Mouse (Mus musculus) heart, embryonic 15.5 days (tissue): Measurements from ENCODE around the gene Erg. TPM values are rescaled to one million over a fixed set of nuclear protein-coding genes. Genes with fewer than 3 reads are reported as not detected.

Experiments
- ATAC-seq: fragments of 200-750 bp; cut with Nextera tagmentation; replicated peaks from 2 replicates; pipeline ENCODE4 v1.8.0; 2017; ENCODE audit warnings: low read depth, moderate TSS enrichment; ENCODE audit not compliant: insufficient number of reproducible peaks, insufficient read depth, low FRiP score
- H3K27ac ChIP-seq: fragments of 300-500 bp; sonication (generic); 2 replicates; pipeline ENCODE4 v1.5.1; 2015; ENCODE audit warnings: mild to moderate bottlenecking, inconsistent platforms
- H3K27me3 ChIP-seq: fragments of 300-500 bp; sonication (generic); 2 replicates; pipeline ENCODE4 v1.6.1; 2015; ENCODE audit warnings: inconsistent platforms
- H3K36me3 ChIP-seq: fragments of 300-500 bp; sonication (generic); 2 replicates; pipeline ENCODE4 v1.6.1; 2015; ENCODE audit warnings: mild to moderate bottlenecking, inconsistent platforms
- H3K4me1 ChIP-seq: fragments of 300-500 bp; sonication (generic); replicated peaks from 2 replicates; pipeline ENCODE4 v1.6.1; 2015; ENCODE audit warnings: inconsistent platforms
- H3K4me2 ChIP-seq: fragments of 300-500 bp; sonication (generic); 2 replicates; pipeline ENCODE4 v1.6.1; 2015; ENCODE audit warnings: inconsistent platforms, mild to moderate bottlenecking, moderate library complexity
- H3K4me3 ChIP-seq: fragments of 300-500 bp; sonication (generic); 2 replicates; pipeline ENCODE4 v1.5.1; 2015; ENCODE audit warnings: mild to moderate bottlenecking, inconsistent platforms
- H3K9ac ChIP-seq: fragments of 300-500 bp; sonication (generic); 2 replicates; pipeline ENCODE4 v1.6.1; 2015; ENCODE audit warnings: mild to moderate bottlenecking, inconsistent platforms
- H3K9me3 ChIP-seq: fragments of 300-500 bp; sonication (generic); replicated peaks from 2 replicates; pipeline ENCODE4 v1.6.1; 2016; ENCODE audit warnings: inconsistent platforms
- WGBS: fragments of 180-500 bp; shearing (Covaris S2); methylation state at CpG from one replicate; pipeline ENCODE4 v1.1.7; 2015; ENCODE audit warnings: mixed read lengths; 5-methylcytosine and 5-hydroxymethylcytosine counted together
- polyA plus RNA-seq: library from polyadenylated mRNA; unstranded; fragments of >200 nt; fragmentation: Nextera tagmentation; extraction: Ambion mirVana; gene quantifications from 2 replicates; pipeline ENCODE4 v1.2.1, GENCODE M21; 2015

The Erg gene
- polyA plus RNA-seq, 1 experiment from 2014 or later: 5.4 TPM

- Histone ChIP-seq H3K4me3 (peak overlapping the region; percentile 45), H3K27ac (peak overlapping the region; percentile 37; the same call in 1 of the 2 replicates), H3K27me3 (no peaks in the 10 kb centered on the region), H3K9ac (peak overlapping the region; percentile 47), H3K4me2 (peak overlapping the region; percentile 50), H3K36me3 (no peaks in the 10 kb centered on the region), H3K9me3 (no peaks in the 10 kb centered on the region), H3K4me1 (no peaks in the 10 kb centered on the region)
- WGBS: 67% methylated on average over 3 of the region's 3 CpGs
- no peak for ATAC-seq
Observed at GRCm38 (mm10) chr16:95457006-95457405, 129.4 kb downstream of the Erg start.

- no peaks in the 10 kb centered on the region for H3K27me3 ChIP-seq
- no peak for ATAC-seq
- H3K27ac ChIP-seq: peak overlapping the region; percentile 18; the same call in 1 of the 2 replicates
- peak overlapping the region; percentile 14; the same call in 1 of the 2 replicates for H3K9ac ChIP-seq
- no peaks in the 10 kb centered on the region for H3K9me3 ChIP-seq
- WGBS: 72% methylated on average over 8 of the region's 8 CpGs
- H3K36me3 ChIP-seq: no peaks in the 10 kb centered on the region
- H3K4me3 ChIP-seq: peak overlapping the region; percentile 45
- no peaks in the 10 kb centered on the region; the same call in 1 of the 2 replicates for H3K4me1 ChIP-seq
- peak overlapping the region; percentile 50 for H3K4me2 ChIP-seq
Observed at GRCm38 (mm10) chr16:95455896-95456295, 130.5 kb downstream of the Erg start.

- Histone ChIP-seq H3K9ac (0 out of 2 replicates have a peak overlapping the region, but pooled peaks have one; percentile 14), H3K27ac (0 out of 2 replicates have a peak overlapping the region, but pooled peaks have one; percentile 18), H3K4me3 (peak overlapping the region; percentile 45), H3K4me1 (no peaks in the 10 kb centered on the region; the same call in 1 of the 2 replicates), H3K9me3 (no peaks in the 10 kb centered on the region), H3K27me3 (no peaks in the 10 kb centered on the region), H3K4me2 (peak overlapping the region; percentile 50), H3K36me3 (no peaks in the 10 kb centered on the region)
- no peak for ATAC-seq
- 78% methylated on average over 5 of the region's 5 CpGs for WGBS
Observed at GRCm38 (mm10) chr16:95455461-95455860, 130.9 kb downstream of the Erg start.

- no peaks in the 10 kb centered on the region for H3K9me3 ChIP-seq
- H3K27me3 ChIP-seq: no peaks in the 10 kb centered on the region
- H3K4me3 ChIP-seq: no peak overlapping the region
- H3K36me3 ChIP-seq: no peaks in the 10 kb centered on the region
- peaks cover 8% of the 10 kb centered on the region for H3K4me1 ChIP-seq
- WGBS: 67% methylated on average over 8 of the region's 8 CpGs
- H3K9ac ChIP-seq: no peak overlapping the region
- no peak for ATAC-seq
- H3K27ac ChIP-seq: 0 out of 2 replicates have a peak overlapping the region, but pooled peaks have one; percentile 11
- peak overlapping the region; percentile 8; the same call in 1 of the 2 replicates for H3K4me2 ChIP-seq
Observed at GRCm38 (mm10) chr16:95452411-95452810, 134.0 kb downstream of the Erg start.

GRCm38 (mm10) chr16:95449361-95449725 lies 137.1 kb downstream of the Erg start:
- 47% methylated on average over 5 of the region's 5 CpGs for WGBS
- H3K9me3 ChIP-seq: no peaks in the 10 kb centered on the region
- no peak for ATAC-seq
- H3K27ac ChIP-seq: peak overlapping the region; percentile 45; the same call in 1 of the 2 replicates
- no peak overlapping the region for H3K9ac ChIP-seq
- no peaks in the 10 kb centered on the region for H3K36me3 ChIP-seq
- H3K27me3 ChIP-seq: no peaks in the 10 kb centered on the region
- H3K4me2 ChIP-seq: no peak overlapping the region
- H3K4me1 ChIP-seq: peaks cover 8% of the 10 kb centered on the region
- no peak overlapping the region for H3K4me3 ChIP-seq

GRCm38 (mm10) chr16:95448643-95449360 lies 137.6 kb downstream of the Erg start:
- WGBS: 68% methylated on average over 9 of the region's 9 CpGs

GRCm38 (mm10) chr16:95447896-95448295 lies 138.5 kb downstream of the Erg start:
- ATAC-seq: no peak
- no peak overlapping the region for H3K4me2 ChIP-seq
- no peaks in the 10 kb centered on the region for H3K27me3 ChIP-seq
- no peaks in the 10 kb centered on the region for H3K9me3 ChIP-seq
- H3K36me3 ChIP-seq: no peaks in the 10 kb centered on the region
- H3K9ac ChIP-seq: no peak overlapping the region
- 68% methylated on average over 4 of the region's 4 CpGs for WGBS
- H3K27ac ChIP-seq: no peak overlapping the region
- H3K4me3 ChIP-seq: no peak overlapping the region
- H3K4me1 ChIP-seq: peaks cover 8% of the 10 kb centered on the region

More at GRCm38 (mm10) chr16:95448643-95449360, 137.6 kb downstream of the Erg start:
- peak overlapping the region; percentile 45 for H3K27ac ChIP-seq
- H3K36me3 ChIP-seq: no peaks in the 10 kb centered on the region
- H3K4me2 ChIP-seq: no peak overlapping the region
- H3K4me1 ChIP-seq: peaks cover 8% of the 10 kb centered on the region
- no peak for ATAC-seq
- H3K9me3 ChIP-seq: no peaks in the 10 kb centered on the region
- no peak overlapping the region for H3K9ac ChIP-seq
- H3K27me3 ChIP-seq: no peaks in the 10 kb centered on the region
- no peak overlapping the region for H3K4me3 ChIP-seq

- no peaks in the 10 kb centered on the region for H3K27me3 ChIP-seq
- no peak overlapping the region for H3K27ac ChIP-seq
- 58% methylated on average over 2 of the region's 2 CpGs for WGBS
- no peaks in the 10 kb centered on the region for H3K36me3 ChIP-seq
- no peak overlapping the region for H3K9ac ChIP-seq
- H3K4me1 ChIP-seq: peaks cover 15% of the 10 kb centered on the region
- no peak overlapping the region for H3K4me2 ChIP-seq
- H3K9me3 ChIP-seq: no peaks in the 10 kb centered on the region
- ATAC-seq: no peak
- no peak overlapping the region for H3K4me3 ChIP-seq
Observed at GRCm38 (mm10) chr16:95446368-95446767, 140.0 kb downstream of the Erg start.

- Histone ChIP-seq H3K27ac (no peak overlapping the region), H3K36me3 (no peaks in the 10 kb centered on the region), H3K4me2 (no peak overlapping the region), H3K4me3 (no peak overlapping the region), H3K27me3 (no peaks in the 10 kb centered on the region), H3K4me1 (peaks cover 44% of the 10 kb centered on the region), H3K9ac (no peak overlapping the region), H3K9me3 (no peaks in the 10 kb centered on the region)
- no peak for ATAC-seq
- WGBS: 52% methylated on average over 4 of the region's 4 CpGs
Observed at GRCm38 (mm10) chr16:95442023-95442422, 144.4 kb downstream of the Erg start.

GRCm38 (mm10) chr16:95441179-95441578 lies 145.2 kb downstream of the Erg start:
- H3K4me3 ChIP-seq: no peak overlapping the region
- no peaks in the 10 kb centered on the region for H3K36me3 ChIP-seq
- no peaks in the 10 kb centered on the region for H3K9me3 ChIP-seq
- peaks cover 44% of the 10 kb centered on the region for H3K4me1 ChIP-seq
- no peak overlapping the region for H3K27ac ChIP-seq
- no peak for ATAC-seq
- H3K27me3 ChIP-seq: no peaks in the 10 kb centered on the region
- H3K9ac ChIP-seq: no peak overlapping the region
- 24% methylated on average over 7 of the region's 7 CpGs for WGBS
- no peak overlapping the region for H3K4me2 ChIP-seq

GRCm38 (mm10) chr16:95440334-95440733 lies 146.1 kb downstream of the Erg start:
- H3K4me2 ChIP-seq: peak overlapping the region; percentile 51; the same call in 1 of the 2 replicates
- WGBS: 59% methylated on average over 7 of the region's 7 CpGs
- ATAC-seq: no peak
- H3K9me3 ChIP-seq: no peaks in the 10 kb centered on the region
- no peak overlapping the region for H3K9ac ChIP-seq
- H3K27ac ChIP-seq: peak overlapping the region; percentile 73
- H3K4me1 ChIP-seq: peaks cover 49% of the 10 kb centered on the region
- H3K27me3 ChIP-seq: no peaks in the 10 kb centered on the region
- H3K4me3 ChIP-seq: no peak overlapping the region
- H3K36me3 ChIP-seq: no peaks in the 10 kb centered on the region

- Histone ChIP-seq H3K36me3 (no peaks in the 10 kb centered on the region), H3K4me3 (no peak overlapping the region), H3K9me3 (no peaks in the 10 kb centered on the region), H3K9ac (0 out of 2 replicates have a peak overlapping the region, but pooled peaks have one; percentile 0), H3K27ac (peak overlapping the region; percentile 73), H3K27me3 (no peaks in the 10 kb centered on the region), H3K4me2 (peak overlapping the region; percentile 51), H3K4me1 (peaks cover 49% of the 10 kb centered on the region)
- peak; percentile 64 for ATAC-seq
- 9% methylated on average over 8 of the region's 8 CpGs for WGBS
Observed at GRCm38 (mm10) chr16:95439794-95440193, 146.6 kb downstream of the Erg start.
